Mouse (Mus musculus) megakaryocyte-erythroid progenitor cell, adult 5 weeks (primary cell): Measurements from ENCODE around the gene Btbd35f3. TPM values are rescaled to one million over a fixed set of nuclear protein-coding genes. Genes with fewer than 3 reads are reported as not detected.

Experiments
- polyA plus RNA-seq: library from polyadenylated mRNA; stranded (reverse); fragments of >175 nt; gene quantifications from 2 replicates; pipeline ENCODE4 v1.2.3, GENCODE M21; 2012

The Btbd35f3 gene
- not detected in 2 replicates for polyA plus RNA-seq

DNA sequence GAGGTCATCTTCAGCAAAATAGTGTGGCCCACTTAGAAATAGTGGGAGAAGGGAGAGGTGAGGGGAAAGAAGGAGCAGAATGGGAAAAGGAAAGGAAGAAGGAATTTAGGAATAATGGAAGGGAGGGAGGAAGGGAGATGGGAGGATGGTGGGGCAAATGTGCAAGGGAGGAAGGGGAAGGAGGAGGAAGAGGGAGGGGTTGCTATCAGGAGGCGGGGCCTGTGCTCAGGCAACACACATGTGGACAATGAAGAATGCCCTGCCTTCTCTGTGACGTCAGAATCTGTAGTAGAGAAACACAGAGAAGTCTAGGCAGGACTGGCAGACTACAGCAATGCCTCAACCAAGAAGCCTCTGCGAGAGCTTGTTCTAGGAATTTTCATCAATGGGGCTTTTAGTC is at the start of gene Btbd35f3:
TSS of gene Btbd35f3 (plus strand) at position 301 of the 400 bp plus-strand sequence.

Other genes starting within 250 kb of the Btbd35f3 start
- gene Btbd35f16, start 80.7 kb upstream of the Btbd35f3 start, polyA plus RNA-seq, result not detected in 2 replicates
- gene Btbd35f28, start 158.9 kb downstream of the Btbd35f3 start, polyA plus RNA-seq, result not detected in 2 replicates